Mouse (Mus musculus) fibroblast of lung, adult 2 months (primary cell): Measurements from ENCODE around the gene Rars2.
A peak's percentile ranks its signal among the peaks of the same experiment; 100 is the strongest.

Experiments used
- DNase-seq: peaks from one replicate; pipeline ENCODE4 v3.0.0-alpha.2; 2011; ENCODE audit warnings: low read depth

Rars2 gene

GRCm38 (mm10) chr4:34644779-34645178, 30.0 kb downstream of the Rars2 start:
- no peak for DNase-seq

GRCm38 (mm10) chr4:34653179-34653578, 38.4 kb downstream of the Rars2 start:
- DNase-seq = no peak

DNA sequence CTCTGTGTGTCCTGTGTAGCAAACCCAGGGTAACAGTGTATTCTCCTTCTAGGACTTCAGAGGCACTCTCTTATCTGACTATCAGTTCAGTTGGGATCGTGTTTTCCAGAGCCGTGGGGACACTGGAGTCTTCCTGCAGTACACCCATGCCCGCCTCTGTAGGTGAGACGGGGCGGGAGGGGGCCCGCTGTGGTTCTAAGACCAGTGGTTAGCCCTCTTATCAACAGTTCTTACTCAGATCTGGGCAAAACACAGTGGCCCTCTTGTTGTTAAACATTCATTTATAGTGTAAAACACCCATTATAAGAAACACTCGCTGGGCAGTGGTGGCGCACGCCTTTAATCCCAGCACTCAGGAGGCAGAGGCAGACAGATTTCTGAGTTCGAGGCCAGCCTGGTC, 41.3 kb downstream of the Rars2 start:
- DNase-seq = no peak

DNA sequence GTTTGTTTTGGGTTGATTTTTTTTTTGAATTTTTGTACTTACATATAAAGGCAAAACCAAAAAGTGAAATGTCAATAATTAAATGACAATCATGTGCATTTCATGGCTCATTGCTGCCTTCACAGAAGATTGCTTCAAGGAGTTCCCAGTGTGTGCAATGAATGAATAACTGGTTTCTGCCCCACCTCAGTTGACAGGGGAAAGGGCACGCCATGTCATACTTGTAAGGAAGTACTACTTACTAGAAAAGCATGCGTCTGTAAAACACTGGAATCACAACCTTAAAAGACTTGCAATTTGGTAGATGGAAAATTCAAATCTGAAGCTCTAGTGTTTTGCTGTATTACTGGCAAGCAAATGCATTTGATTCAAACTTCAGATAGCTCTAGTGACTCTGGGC, 44.3 kb downstream of the Rars2 start:
- DNase-seq = no peak

DNA sequence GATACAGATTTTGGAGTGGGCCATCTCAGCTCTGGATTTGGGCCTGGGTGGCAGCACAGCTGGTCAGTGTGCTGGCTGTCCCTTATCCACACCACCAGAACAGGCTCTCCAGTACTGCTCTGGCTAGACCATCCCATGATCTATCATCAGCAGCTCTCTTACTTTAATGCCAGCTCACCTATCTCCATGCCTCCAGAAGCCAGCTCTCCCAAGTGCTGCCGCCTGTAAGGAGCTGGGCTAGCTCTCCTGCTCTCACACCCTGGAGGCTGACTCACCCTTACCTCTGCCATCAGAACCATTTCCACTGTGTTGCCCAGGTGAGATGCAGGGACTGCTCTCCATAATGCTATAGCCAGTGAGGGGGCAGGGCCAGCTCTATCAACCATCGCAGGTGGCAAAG, 46.8 kb downstream of the Rars2 start:
- DNase-seq = no peak

DNA sequence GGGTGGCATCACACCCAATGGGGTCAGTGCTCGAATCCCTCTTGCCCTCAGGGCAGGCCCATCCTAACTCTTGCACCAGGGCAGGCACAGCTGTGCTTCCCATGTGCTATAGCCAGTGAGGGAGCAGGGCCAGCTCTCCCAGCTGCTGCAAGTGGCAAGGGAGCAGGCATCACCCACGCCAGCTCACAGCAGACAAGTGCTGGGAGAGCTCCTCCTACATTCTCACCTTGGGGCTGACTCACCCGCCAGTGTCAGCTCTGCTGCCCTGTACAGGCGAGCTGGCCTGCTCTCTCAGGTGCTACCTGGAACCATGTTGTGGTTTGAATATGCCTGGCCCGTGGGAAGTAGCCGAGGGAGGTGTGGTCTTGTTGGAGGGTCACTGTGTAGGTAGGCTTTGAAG, 47.2 kb downstream of the Rars2 start:
- no peak for DNase-seq

- DNase-seq = no peak
These were observed 53.2 kb downstream of the Rars2 start for GRCm38 (mm10) chr4:34667923-34668322.

- no peak for DNase-seq
These were observed 59.0 kb downstream of the Rars2 start for GRCm38 (mm10) chr4:34673721-34674120.

DNA sequence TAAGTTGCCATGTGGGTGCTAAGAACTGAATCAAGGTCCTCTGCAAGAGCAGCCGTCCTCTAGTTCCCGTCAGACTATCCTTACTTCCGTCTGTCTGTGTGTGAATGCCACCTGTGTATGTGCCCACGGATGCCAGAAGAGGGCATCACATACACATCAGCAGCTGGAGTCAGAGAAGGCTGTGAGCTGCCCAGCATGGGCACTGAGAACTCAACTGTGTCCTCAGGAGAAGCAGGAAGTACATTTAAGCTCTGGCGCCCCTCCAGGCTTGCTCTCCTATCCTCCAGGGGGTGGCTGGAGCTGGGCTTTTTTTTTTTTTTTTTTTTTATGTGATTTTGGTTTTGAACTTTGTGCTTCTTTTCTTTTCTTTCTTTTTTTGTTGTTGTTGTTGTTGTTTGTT, 65.8 kb downstream of the Rars2 start:
- no peak for DNase-seq

DNA sequence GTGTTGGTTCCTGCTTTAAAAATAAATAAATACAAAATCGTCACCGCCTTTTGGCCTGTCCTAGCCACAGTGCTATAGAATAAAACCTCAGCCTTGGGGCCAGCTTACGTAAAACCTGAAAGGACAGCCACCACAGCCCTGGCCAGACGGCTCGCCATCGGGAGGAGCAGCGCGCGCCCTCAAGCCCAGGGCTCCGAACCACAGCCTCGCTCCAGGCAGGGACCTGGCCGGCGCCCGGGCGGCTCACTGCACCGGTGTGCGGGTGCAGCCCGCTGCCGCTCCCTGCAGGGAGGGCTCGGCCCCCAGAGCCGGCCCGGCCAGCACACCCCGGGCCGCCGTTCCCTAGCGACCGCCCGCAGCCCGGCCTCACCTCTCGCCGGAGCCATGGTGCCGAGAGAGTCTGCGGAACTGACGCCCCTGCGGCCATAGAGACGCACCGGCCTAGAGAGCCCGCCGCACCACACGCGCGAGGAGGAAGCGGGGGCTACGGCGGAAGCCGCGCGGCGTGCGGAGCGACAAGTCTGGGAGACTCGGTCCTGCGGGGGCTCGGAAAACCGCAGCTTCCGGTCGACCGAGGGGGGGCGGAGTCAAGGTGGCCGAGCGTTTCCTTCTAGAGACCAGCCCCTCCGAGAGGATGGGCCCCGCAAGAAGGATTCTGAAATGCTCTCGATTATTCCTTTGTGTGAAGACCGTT, 72.3 kb downstream of the Rars2 start, which contains the start of gene Slc35a1:
Slc35a1 (minus strand) TSS at position 565 of the 694 bp plus-strand sequence.
- DNase-seq = peak; percentile 61

DNA sequence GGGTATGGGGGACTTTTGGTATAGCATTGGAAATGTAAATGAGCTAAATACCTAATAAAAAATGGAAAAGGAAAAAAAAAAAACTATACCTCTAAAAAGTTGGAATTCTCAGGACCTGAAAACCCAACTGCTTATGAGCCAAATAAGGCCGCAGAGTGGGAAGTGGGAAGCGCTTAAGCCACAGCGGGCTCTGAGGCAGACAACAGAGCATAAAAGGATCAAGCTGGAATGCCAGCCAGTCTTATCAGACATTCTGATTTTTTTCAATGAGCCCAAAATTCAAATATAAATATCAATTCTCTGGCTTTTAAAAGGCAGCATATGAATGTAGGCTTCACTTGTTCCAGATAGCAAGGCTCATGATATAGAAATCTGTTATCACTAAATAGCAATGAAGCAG, 73.3 kb downstream of the Rars2 start:
- DNase-seq = no peak

GRCm38 (mm10) chr4:34701528-34701927, 86.8 kb downstream of the Rars2 start:
- no peak for DNase-seq

GRCm38 (mm10) chr4:34702231-34702630, 87.5 kb downstream of the Rars2 start:
- no peak for DNase-seq

DNA sequence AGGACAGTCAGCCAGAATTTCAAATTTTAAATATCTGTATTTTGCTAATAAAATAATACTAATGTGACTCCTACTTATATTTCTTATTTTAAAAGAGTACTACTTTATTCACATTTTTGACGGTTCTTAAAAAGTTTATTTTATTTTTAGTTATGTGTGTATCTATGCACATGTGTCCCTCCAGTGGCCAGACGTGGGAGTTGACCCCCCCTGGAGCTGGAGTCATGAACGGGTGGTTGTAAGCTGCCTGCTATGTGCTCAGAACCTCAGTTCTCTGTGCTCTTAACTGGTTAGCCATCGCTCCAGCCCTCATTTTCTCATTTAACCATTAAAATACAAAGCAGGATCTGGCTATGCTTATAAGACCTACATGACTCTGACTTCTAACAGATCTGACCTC, 88.3 kb downstream of the Rars2 start:
- DNase-seq = no peak

DNA sequence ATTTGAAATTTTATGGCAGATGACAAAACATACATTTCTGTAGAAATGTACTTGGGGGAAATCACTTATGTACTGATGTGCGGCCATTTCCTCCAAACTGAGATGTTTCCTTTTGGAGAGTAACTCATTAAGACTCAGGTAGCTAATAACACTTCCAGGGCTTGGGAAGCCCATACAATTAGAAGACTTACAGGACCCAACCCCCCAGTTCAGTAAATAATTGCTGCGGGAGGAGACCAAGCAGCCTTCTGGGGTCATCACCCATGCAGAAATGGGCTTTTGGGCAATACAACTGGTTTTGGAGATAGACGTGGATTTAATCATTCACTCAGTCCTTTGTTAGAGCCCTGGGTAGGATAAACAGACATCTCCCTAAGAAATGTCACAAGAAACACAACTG, 92.5 kb downstream of the Rars2 start:
- no peak for DNase-seq

- no peak for DNase-seq
These were observed 93.4 kb downstream of the Rars2 start for GRCm38 (mm10) chr4:34708127-34708526.
